Mouse (Mus musculus): ENCODE data around the gene Rhbdl1. TPM values are rescaled to one million over a fixed set of nuclear protein-coding genes. Genes with fewer than 3 reads are reported as not detected.

Rhbdl1 gene
- polyA plus RNA-seq, 1 experiment from 2014 or later: 1.6 TPM

- Histone ChIP-seq H3K4me1 (replicated peaks; ENCODE audit: control insufficient read depth, insufficient read depth, low read length) (peaks cover 14% of the 10 kb centered on the region), H3K9ac (ENCODE audit: low read depth, low read length) (peak within 1 kb of the TSS; percentile 82), H3K27me3 (replicated peaks; ENCODE audit: control insufficient read depth, insufficient read depth, low read length) (no peaks in the 10 kb centered on the region), H3K4me2 (peak within 1 kb of the TSS; percentile 93), H3K9me3 (ENCODE audit: control insufficient read depth, low read length) (no peaks in the 10 kb centered on the region), H3K4me3 (ENCODE audit: low read depth, low read length) (peak within 1 kb of the TSS; percentile 86), H3K36me3 (ENCODE audit: control insufficient read depth, insufficient read depth, low read length) (peaks cover 7% of the 10 kb centered on the region; the same call in 1 of the 2 replicates), H3K27ac (ENCODE audit: low read depth, low read length) (peak within 1 kb of the TSS; percentile 70)
- WGBS: under 1% methylated on average over 24 of the region's 24 CpGs
- ATAC-seq (replicated peaks; ENCODE audit: low FRiP score) (peak; percentile 83), DNase-seq (ENCODE audit: low spot score) (peak; percentile 84)
Observed at GRCm38 (mm10) chr17:25868601-25869191, 31.6 kb upstream of the Rhbdl1 start, which contains the start of gene Mcrip2. Gene Mcrip2, minus strand, starts transcription at chr17:25868764.

GRCm38 (mm10) chr17:25867836-25868600 lies 30.9 kb upstream of the Rhbdl1 start:
- H3K9ac ChIP-seq (ENCODE audit: low read depth, low read length): peak overlapping the region; percentile 82
- under 1% methylated on average over 42 of the region's 42 CpGs for WGBS
- H3K27ac ChIP-seq (ENCODE audit: low read depth, low read length): peak overlapping the region; percentile 70
- no peaks in the 10 kb centered on the region for H3K9me3 ChIP-seq (ENCODE audit: control insufficient read depth, low read length)
- peak overlapping the region; percentile 86 for H3K4me3 ChIP-seq (ENCODE audit: low read depth, low read length)
- no peaks in the 10 kb centered on the region for H3K27me3 ChIP-seq (replicated peaks; ENCODE audit: control insufficient read depth, insufficient read depth, low read length)
- peak overlapping the region; percentile 93 for H3K4me2 ChIP-seq
- DNase-seq (ENCODE audit: low spot score): peak; percentile 73
- peaks cover 8% of the 10 kb centered on the region; the same call in 1 of the 2 replicates for H3K36me3 ChIP-seq (ENCODE audit: control insufficient read depth, insufficient read depth, low read length)
- ATAC-seq (replicated peaks; ENCODE audit: low FRiP score): peak; percentile 68
- peaks cover 14% of the 10 kb centered on the region for H3K4me1 ChIP-seq (replicated peaks; ENCODE audit: control insufficient read depth, insufficient read depth, low read length)

- WGBS: 10% methylated on average over 7 of the region's 7 CpGs
- ATAC-seq (replicated peaks; ENCODE audit: low FRiP score) (peak; percentile 64), DNase-seq (ENCODE audit: low spot score) (no peak)
- Histone ChIP-seq H3K36me3 (ENCODE audit: control insufficient read depth, insufficient read depth, low read length) (peaks cover 9% of the 10 kb centered on the region; the same call in 1 of the 2 replicates), H3K9me3 (ENCODE audit: control insufficient read depth, low read length) (no peaks in the 10 kb centered on the region), H3K27ac (ENCODE audit: low read depth, low read length) (peak overlapping the region; percentile 70), H3K4me1 (replicated peaks; ENCODE audit: control insufficient read depth, insufficient read depth, low read length) (peaks cover 15% of the 10 kb centered on the region), H3K4me3 (ENCODE audit: low read depth, low read length) (peak overlapping the region; percentile 86), H3K9ac (ENCODE audit: low read depth, low read length) (peak overlapping the region; percentile 82), H3K4me2 (peak overlapping the region; percentile 93), H3K27me3 (replicated peaks; ENCODE audit: control insufficient read depth, insufficient read depth, low read length) (no peaks in the 10 kb centered on the region)
Observed at GRCm38 (mm10) chr17:25867509-25867835, 30.4 kb upstream of the Rhbdl1 start.

- DNase-seq (ENCODE audit: low spot score) (no peak), ATAC-seq (replicated peaks; ENCODE audit: low FRiP score) (no peak)
- H3K4me3 ChIP-seq (ENCODE audit: low read depth, low read length): no peak overlapping the region; the same call in 1 of the 2 replicates
- peak overlapping the region; percentile 9; the same call in 1 of the 2 replicates for H3K4me2 ChIP-seq
- 95% methylated on average over 3 of the region's 3 CpGs for WGBS
- H3K27me3 ChIP-seq (replicated peaks; ENCODE audit: control insufficient read depth, insufficient read depth, low read length): no peaks in the 10 kb centered on the region
- H3K27ac ChIP-seq (ENCODE audit: low read depth, low read length): no peak overlapping the region
- no peak overlapping the region for H3K9ac ChIP-seq (ENCODE audit: low read depth, low read length)
- peaks cover 24% of the 10 kb centered on the region for H3K4me1 ChIP-seq (replicated peaks; ENCODE audit: control insufficient read depth, insufficient read depth, low read length)
- H3K9me3 ChIP-seq (ENCODE audit: control insufficient read depth, low read length): no peaks in the 10 kb centered on the region
- peaks cover 9% of the 10 kb centered on the region; the same call in 1 of the 2 replicates for H3K36me3 ChIP-seq (ENCODE audit: control insufficient read depth, insufficient read depth, low read length)
Observed at GRCm38 (mm10) chr17:25866172-25866571, 29.1 kb upstream of the Rhbdl1 start.

- DNase-seq (ENCODE audit: low spot score) (no peak), ATAC-seq (replicated peaks; ENCODE audit: low FRiP score) (no peak)
- WGBS: 90% methylated on average over 11 of the region's 11 CpGs
- Histone ChIP-seq H3K4me2 (no peak overlapping the region), H3K9me3 (ENCODE audit: control insufficient read depth, low read length) (no peaks in the 10 kb centered on the region), H3K4me1 (replicated peaks; ENCODE audit: control insufficient read depth, insufficient read depth, low read length) (peaks cover 30% of the 10 kb centered on the region), H3K4me3 (ENCODE audit: low read depth, low read length) (no peak overlapping the region; the same call in 1 of the 2 replicates), H3K27me3 (replicated peaks; ENCODE audit: control insufficient read depth, insufficient read depth, low read length) (no peaks in the 10 kb centered on the region), H3K36me3 (ENCODE audit: control insufficient read depth, insufficient read depth, low read length) (peaks cover 9% of the 10 kb centered on the region; the same call in 1 of the 2 replicates), H3K9ac (ENCODE audit: low read depth, low read length) (no peak overlapping the region), H3K27ac (ENCODE audit: low read depth, low read length) (no peak overlapping the region)
Observed at GRCm38 (mm10) chr17:25865288-25865687, 28.2 kb upstream of the Rhbdl1 start.

- H3K27me3 ChIP-seq (replicated peaks; ENCODE audit: control insufficient read depth, insufficient read depth, low read length): no peaks in the 10 kb centered on the region
- 92% methylated on average over 14 of the region's 14 CpGs for WGBS
- H3K4me1 ChIP-seq (replicated peaks; ENCODE audit: control insufficient read depth, insufficient read depth, low read length): peaks cover 32% of the 10 kb centered on the region
- H3K4me3 ChIP-seq (ENCODE audit: low read depth, low read length): no peak overlapping the region
- H3K27ac ChIP-seq (ENCODE audit: low read depth, low read length): no peak overlapping the region
- H3K9me3 ChIP-seq (ENCODE audit: control insufficient read depth, low read length): no peaks in the 10 kb centered on the region
- DNase-seq (ENCODE audit: low spot score) (no peak), ATAC-seq (replicated peaks; ENCODE audit: low FRiP score) (no peak)
- H3K36me3 ChIP-seq (ENCODE audit: control insufficient read depth, insufficient read depth, low read length): peaks cover 9% of the 10 kb centered on the region; the same call in 1 of the 2 replicates
- H3K9ac ChIP-seq (ENCODE audit: low read depth, low read length): no peak overlapping the region
- no peak overlapping the region for H3K4me2 ChIP-seq
Observed at GRCm38 (mm10) chr17:25864311-25864710, 27.2 kb upstream of the Rhbdl1 start.

GRCm38 (mm10) chr17:25863681-25864080 lies 26.6 kb upstream of the Rhbdl1 start:
- Histone ChIP-seq H3K36me3 (ENCODE audit: control insufficient read depth, insufficient read depth, low read length) (peaks cover 9% of the 10 kb centered on the region; the same call in 1 of the 2 replicates), H3K27ac (ENCODE audit: low read depth, low read length) (no peak overlapping the region), H3K4me3 (ENCODE audit: low read depth, low read length) (no peak overlapping the region), H3K4me2 (no peak overlapping the region), H3K27me3 (replicated peaks; ENCODE audit: control insufficient read depth, insufficient read depth, low read length) (no peaks in the 10 kb centered on the region), H3K4me1 (replicated peaks; ENCODE audit: control insufficient read depth, insufficient read depth, low read length) (peaks cover 27% of the 10 kb centered on the region), H3K9ac (ENCODE audit: low read depth, low read length) (no peak overlapping the region), H3K9me3 (ENCODE audit: control insufficient read depth, low read length) (no peaks in the 10 kb centered on the region)
- WGBS: 90% methylated on average over 6 of the region's 6 CpGs
- DNase-seq (ENCODE audit: low spot score): no peak
- ATAC-seq (replicated peaks; ENCODE audit: low FRiP score): no peak

GRCm38 (mm10) chr17:25861704-25862612 lies 24.9 kb upstream of the Rhbdl1 start:
- Histone ChIP-seq H3K4me1 (replicated peaks; ENCODE audit: control insufficient read depth, insufficient read depth, low read length) (peaks cover 19% of the 10 kb centered on the region), H3K36me3 (ENCODE audit: control insufficient read depth, insufficient read depth, low read length) (peaks cover 9% of the 10 kb centered on the region; the same call in 1 of the 2 replicates), H3K4me2 (peak overlapping the region; percentile 91), H3K27me3 (replicated peaks; ENCODE audit: control insufficient read depth, insufficient read depth, low read length) (no peaks in the 10 kb centered on the region), H3K4me3 (ENCODE audit: low read depth, low read length) (peak overlapping the region; percentile 65), H3K9ac (ENCODE audit: low read depth, low read length) (peak overlapping the region; percentile 83), H3K27ac (ENCODE audit: low read depth, low read length) (peak overlapping the region; percentile 80), H3K9me3 (ENCODE audit: control insufficient read depth, low read length) (no peaks in the 10 kb centered on the region)
- ATAC-seq (replicated peaks; ENCODE audit: low FRiP score): peak; percentile 21
- 15% methylated on average over 6 of the region's 6 CpGs for WGBS
- DNase-seq (ENCODE audit: low spot score): no peak

Data from liver, embryonic 11.5 days (tissue).